Mouse (Mus musculus): ENCODE results near the gene Upk3bl. TPM values are rescaled to one million over a fixed set of nuclear protein-coding genes. Genes with fewer than 3 reads are reported as not detected.
"Not testable (repeated sequence)": the region's sequence is repeated elsewhere in the genome, so short reads cannot be mapped to it uniquely, and the experiment has no call there.

Gene Upk3bl
- polyA plus RNA-seq, 1 experiment from 2014 or later = not detected

DNA sequence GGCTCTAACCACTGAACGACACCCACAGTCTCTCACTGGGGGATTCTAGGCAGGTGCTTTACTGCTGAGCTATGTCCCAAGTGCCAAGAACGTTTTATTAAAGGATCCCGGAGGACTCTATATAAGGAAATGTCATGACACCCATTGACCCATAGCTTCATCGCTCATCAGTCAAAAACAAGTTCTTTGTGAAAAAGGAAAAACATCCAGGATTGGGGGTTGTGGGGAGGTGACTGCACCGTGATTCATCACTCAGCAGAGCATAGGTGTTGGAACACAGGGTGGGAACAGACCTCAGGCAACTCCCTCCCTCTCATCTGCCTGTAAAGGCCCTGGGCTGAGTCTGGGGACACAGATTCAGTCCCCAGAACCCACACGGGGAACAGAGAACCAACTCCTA lies 4.4 kb upstream of the Upk3bl start:
- no peak for ATAC-seq (replicated peaks)
- Histone ChIP-seq H3K27ac (replicated peaks) (no peak overlapping the region), H3K9ac (replicated peaks) (no peak overlapping the region), H3K4me2 (replicated peaks) (no peak overlapping the region), H3K36me3 (no peaks in the 10 kb centered on the region), H3K27me3 (no peaks in the 10 kb centered on the region), H3K4me1 (peaks cover 11% of the 10 kb centered on the region), H3K9me3 (no peaks in the 10 kb centered on the region), H3K4me3 (no peak overlapping the region)
- 81% methylated on average over 6 of the region's 6 CpGs for WGBS

DNA sequence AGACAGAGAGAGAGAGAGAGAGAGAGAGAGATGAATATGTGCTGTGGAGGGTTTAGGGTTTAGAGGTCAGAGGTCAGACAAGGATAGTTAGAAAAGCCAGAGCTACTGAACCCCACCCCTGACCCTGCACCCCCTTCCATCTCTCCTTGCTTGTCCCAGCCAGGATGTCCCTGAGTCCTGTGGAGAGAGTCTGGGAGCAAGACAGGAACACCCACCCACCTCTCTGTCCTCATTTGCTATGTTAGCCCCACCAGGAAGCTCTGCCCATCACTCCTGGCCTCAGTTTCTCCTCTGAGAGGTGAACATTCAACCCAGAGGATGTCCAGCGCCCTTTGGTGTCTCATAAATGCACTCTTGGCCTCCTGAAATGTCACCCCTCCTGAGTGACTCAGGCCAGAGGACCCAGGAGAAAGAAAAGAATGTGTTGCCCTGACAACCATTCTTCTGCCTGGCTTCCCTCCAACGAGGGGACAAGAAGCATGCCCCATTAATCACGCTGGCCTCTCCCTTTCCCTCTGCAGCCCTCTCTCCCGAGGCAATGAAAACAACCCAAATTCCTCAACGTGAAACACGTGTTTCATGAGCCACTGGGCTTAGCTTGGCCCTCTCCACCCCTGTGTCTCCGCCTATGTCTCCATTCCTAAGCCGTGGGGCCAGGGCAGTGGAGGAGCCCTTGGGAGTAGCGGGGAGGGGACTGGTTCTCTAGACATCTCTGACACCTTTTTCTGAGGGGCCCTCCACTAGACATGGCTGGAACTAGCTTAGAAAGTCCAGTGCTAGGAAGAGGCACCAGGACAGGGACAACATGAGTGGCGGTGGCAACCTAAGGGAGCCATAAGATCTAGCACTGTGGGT lies 2.8 kb upstream of the Upk3bl start:
- Histone ChIP-seq H3K4me2 (replicated peaks) (no peak overlapping the region), H3K4me3 (no peak overlapping the region), H3K36me3 (no peaks in the 10 kb centered on the region), H3K27ac (replicated peaks) (no peak overlapping the region), H3K4me1 (peaks cover 11% of the 10 kb centered on the region), H3K9ac (replicated peaks) (no peak overlapping the region), H3K9me3 (no peaks in the 10 kb centered on the region), H3K27me3 (no peaks in the 10 kb centered on the region)
- ATAC-seq (replicated peaks) = no peak
- 5% methylated on average over 10 of the region's 10 CpGs for WGBS

DNA sequence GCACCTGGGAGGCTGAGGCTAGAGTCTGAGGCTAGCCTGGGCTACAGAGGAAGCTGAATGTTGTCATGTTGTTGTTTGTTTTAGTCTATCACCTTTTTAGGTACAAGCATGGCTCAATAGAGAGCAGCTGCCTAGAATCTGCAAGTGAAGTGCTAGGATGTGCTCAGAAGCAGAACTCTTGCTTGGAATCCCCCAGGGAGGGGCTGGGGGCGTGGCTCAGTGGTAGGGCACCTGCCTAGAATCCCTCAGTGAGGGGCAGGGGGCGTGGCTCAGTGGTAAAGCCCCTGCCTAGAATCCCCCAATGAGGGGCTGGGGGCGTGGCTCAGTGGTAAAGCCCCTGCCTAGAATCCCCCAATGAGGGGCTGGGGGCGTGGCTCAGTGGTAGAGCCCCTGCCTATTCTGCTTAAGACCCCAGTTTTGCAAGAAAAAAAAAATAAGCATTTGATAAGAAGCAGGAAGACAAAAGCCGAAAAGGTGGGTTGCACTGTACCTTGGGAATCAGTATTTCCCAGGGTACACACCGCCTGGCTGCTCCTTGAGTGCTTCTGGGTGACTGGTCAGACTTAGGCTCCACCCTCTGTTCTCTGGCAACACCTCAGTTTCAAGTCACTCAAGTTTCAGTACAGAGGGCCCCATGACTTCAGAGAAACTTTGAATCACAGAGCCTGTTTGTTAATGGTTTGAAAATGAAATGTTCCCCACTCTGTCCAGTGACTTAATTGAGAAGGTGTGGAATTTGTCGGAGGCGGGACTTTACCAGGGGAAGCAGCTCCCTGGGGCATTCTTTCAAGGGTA lies 1.2 kb upstream of the Upk3bl start:
- no peak for ATAC-seq (replicated peaks)
- peaks cover 11% of the 10 kb centered on the region for H3K4me1 ChIP-seq
- no peak overlapping the region for H3K9ac ChIP-seq (replicated peaks)
- no peak overlapping the region for H3K4me2 ChIP-seq (replicated peaks)
- WGBS = 80% methylated on average over 8 of the region's 8 CpGs
- no peaks in the 10 kb centered on the region for H3K36me3 ChIP-seq
- H3K27ac ChIP-seq (replicated peaks) = no peak overlapping the region
- no peaks in the 10 kb centered on the region for H3K9me3 ChIP-seq
- H3K4me3 ChIP-seq = no peak overlapping the region
- no peaks in the 10 kb centered on the region for H3K27me3 ChIP-seq

DNA sequence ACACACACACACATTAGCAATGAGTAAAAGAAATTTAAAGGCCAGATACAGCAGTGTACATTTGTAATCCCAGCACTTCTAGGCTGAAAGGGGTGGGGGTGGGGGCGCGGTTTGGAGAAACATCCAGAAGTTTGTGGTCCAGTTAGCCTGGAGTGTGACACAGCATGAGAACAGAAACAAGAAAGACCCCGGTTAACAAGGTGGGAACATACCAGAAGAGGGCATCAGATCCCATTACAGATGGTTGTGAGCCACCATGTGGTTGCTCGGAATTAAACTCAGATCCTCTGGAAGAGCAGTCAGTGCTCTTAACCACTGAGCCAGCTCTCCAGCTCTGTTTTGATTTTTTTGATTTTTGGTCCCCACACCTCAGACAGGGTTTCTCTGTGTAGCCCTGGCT lies 1.8 kb downstream of the Upk3bl start:
- no peak overlapping the region for H3K27ac ChIP-seq (replicated peaks)
- no peak for ATAC-seq (replicated peaks)
- H3K4me1 ChIP-seq = peaks cover 11% of the 10 kb centered on the region
- no peaks in the 10 kb centered on the region for H3K27me3 ChIP-seq
- H3K36me3 ChIP-seq = no peaks in the 10 kb centered on the region
- H3K4me3 ChIP-seq = no peak overlapping the region
- H3K4me2 ChIP-seq (replicated peaks) = no peak overlapping the region
- H3K9ac ChIP-seq (replicated peaks) = no peak overlapping the region
- no peaks in the 10 kb centered on the region for H3K9me3 ChIP-seq
- 41% methylated on average over 4 of the region's 4 CpGs for WGBS

DNA sequence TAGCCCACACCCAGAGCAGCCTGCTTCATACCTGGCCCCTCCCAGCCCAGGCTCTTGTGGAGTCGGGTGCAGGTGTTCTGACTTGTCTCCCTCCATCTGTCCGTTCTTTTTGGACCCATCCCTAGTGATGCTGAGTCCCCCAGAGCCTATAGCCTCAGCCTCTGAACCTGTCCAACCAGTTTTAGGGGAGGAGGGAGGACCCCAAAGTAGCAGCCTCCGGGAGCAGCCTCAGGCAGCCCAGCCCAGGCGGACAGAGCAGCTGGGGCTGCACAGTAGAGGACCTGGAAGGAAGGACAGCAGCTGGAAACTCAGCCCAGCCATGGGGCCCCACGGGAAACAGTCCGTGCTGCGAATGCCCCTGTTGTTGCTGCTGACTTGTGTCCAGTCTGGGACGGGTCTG lies 2.8 kb downstream of the Upk3bl start:
- H3K4me1 ChIP-seq = 0 out of 2 replicates have a peak, but pooled peaks cover under 1% of the 10 kb centered on the region
- H3K9ac ChIP-seq (replicated peaks) = no peak overlapping the region
- no peaks in the 10 kb centered on the region for H3K36me3 ChIP-seq
- no peak overlapping the region for H3K4me3 ChIP-seq
- ATAC-seq (replicated peaks) = no peak
- H3K27ac ChIP-seq (replicated peaks) = no peak overlapping the region
- H3K27me3 ChIP-seq = no peaks in the 10 kb centered on the region
- no peak overlapping the region for H3K4me2 ChIP-seq (replicated peaks)
- 40% methylated on average over 8 of the region's 8 CpGs for WGBS
- no peaks in the 10 kb centered on the region for H3K9me3 ChIP-seq

DNA sequence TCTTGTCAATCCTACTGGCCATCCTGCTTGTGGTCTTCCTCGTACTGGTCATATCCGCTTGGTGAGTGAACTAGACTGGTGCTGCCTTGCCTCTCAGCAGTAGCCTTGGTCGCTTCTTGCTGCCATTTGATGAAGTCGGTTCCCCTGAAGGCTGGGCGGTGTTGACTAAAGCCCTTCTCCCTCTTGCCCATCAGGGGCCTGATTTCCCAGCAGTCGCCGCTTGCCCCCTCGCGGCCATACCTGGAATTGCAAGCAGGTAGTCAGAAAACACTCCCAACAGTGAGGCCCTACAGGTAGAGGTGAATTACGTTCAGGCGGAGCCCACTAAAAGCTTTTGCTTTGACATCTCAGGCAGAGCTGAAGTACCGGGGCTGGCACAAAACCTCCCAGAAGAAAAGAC lies 7.3 kb downstream of the Upk3bl start:
- H3K36me3 ChIP-seq = no peaks in the 10 kb centered on the region
- H3K27ac ChIP-seq (replicated peaks) = no peak overlapping the region
- no peak overlapping the region for H3K4me2 ChIP-seq (replicated peaks)
- no peaks in the 10 kb centered on the region for H3K9me3 ChIP-seq
- H3K4me1 ChIP-seq = no peaks in the 10 kb centered on the region
- H3K4me3 ChIP-seq = no peak overlapping the region
- WGBS = 11% methylated on average over 12 of the region's 12 CpGs
- no peak overlapping the region for H3K9ac ChIP-seq (replicated peaks)
- ATAC-seq (replicated peaks) = no peak
- no peaks in the 10 kb centered on the region for H3K27me3 ChIP-seq

DNA sequence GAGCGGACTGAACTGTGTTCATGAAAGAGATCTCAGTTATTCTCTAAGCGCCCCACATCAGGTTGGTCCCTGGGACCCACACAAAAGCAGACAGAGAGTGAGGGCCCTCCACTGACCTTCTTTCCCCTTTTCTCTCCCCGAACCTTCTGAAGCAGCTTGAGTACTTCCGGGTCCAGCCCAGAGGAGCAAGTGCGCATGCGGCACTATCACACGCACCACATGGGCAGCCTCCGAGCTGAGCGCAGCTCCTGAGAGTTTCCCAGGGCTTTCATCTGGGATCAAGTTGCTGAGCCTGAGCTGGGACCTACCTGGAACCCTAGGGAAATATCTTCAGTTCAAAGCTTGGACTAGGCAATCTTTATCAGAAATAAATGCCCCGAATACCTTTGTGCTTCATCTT lies 9.6 kb downstream of the Upk3bl start:
- ATAC-seq (replicated peaks) = no peak
- Histone ChIP-seq H3K4me2 (replicated peaks) (no peak overlapping the region), H3K4me3 (no peak overlapping the region), H3K27ac (replicated peaks) (no peak overlapping the region), H3K36me3 (no peaks in the 10 kb centered on the region), H3K9ac (replicated peaks) (no peak overlapping the region), H3K27me3 (no peaks in the 10 kb centered on the region), H3K4me1 (no peaks in the 10 kb centered on the region), H3K9me3 (no peaks in the 10 kb centered on the region)
- 95% methylated on average over 10 of the region's 10 CpGs for WGBS

DNA sequence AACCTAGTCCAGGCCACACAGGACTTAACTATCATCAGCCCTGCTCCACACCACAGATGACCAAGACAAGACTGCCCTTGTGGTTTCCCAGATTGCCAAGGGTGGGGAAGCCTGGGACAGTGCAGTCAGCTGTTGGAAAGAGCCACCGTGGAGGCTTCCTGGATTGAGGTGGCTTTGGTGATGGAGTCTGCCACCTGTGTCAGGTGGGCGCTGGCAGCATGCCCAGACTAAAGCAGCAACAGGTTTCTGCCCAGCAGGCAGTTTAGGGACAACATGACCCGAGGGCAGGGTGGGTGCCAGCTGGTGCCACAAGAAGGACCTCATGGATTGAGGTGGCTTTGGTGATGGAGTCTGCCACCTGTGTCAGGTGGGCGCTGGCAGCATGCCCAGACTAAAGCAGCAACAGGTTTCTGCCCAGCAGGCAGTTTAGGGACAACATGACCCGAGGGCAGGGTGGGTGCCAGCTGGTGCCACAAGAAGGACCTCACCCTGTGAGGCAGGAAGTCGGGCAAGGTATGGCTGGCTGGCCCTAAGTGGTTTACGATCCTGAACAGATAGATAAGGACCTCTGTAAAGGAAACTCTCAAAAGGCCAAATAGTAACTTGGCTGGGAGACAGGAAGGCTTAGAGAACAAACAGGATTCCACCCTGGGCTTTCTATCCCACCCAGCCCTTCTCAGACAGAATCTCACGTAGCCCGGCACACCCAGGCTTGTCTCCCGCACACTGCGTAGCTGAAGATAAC lies 12.3 kb downstream of the Upk3bl start:
- not testable (repeated sequence) for ATAC-seq (replicated peaks); H3K9ac ChIP-seq (replicated peaks); H3K9me3 ChIP-seq; H3K4me3 ChIP-seq; H3K27me3 ChIP-seq; H3K4me2 ChIP-seq (replicated peaks); H3K27ac ChIP-seq (replicated peaks); H3K4me1 ChIP-seq; H3K36me3 ChIP-seq
- WGBS = 80% methylated on average over 11 of the region's 11 CpGs

DNA sequence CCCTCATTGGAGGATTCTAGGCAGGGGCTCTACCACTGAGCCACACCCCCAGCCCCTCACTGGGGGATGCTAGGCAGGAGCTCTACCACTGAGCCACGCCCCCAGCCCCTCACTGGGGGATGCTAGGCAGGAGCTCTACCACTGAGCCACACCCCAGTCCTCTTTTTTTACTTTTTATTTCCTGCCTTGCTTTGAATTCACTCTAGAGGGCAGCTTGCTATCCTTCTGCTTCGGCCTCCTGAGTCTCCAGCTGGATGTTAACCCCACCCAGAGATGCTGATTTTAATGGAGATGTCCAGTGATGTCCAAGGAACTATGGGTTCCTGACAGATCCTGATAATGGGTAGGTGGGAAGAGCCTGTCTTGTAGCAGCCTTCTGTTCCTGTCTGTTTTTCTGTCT lies 15.1 kb downstream of the Upk3bl start:
- H3K4me2 ChIP-seq (replicated peaks) = no peak overlapping the region
- no peaks in the 10 kb centered on the region for H3K4me1 ChIP-seq
- H3K27me3 ChIP-seq = no peaks in the 10 kb centered on the region
- whole genome bisulfite sequencing = 65% methylated on average over 2 of the region's 2 CpGs
- no peak overlapping the region for H3K4me3 ChIP-seq
- no peak overlapping the region for H3K27ac ChIP-seq (replicated peaks)
- no peak for ATAC-seq (replicated peaks)
- H3K9ac ChIP-seq (replicated peaks) = no peak overlapping the region
- no peaks in the 10 kb centered on the region for H3K9me3 ChIP-seq
- no peaks in the 10 kb centered on the region for H3K36me3 ChIP-seq

DNA sequence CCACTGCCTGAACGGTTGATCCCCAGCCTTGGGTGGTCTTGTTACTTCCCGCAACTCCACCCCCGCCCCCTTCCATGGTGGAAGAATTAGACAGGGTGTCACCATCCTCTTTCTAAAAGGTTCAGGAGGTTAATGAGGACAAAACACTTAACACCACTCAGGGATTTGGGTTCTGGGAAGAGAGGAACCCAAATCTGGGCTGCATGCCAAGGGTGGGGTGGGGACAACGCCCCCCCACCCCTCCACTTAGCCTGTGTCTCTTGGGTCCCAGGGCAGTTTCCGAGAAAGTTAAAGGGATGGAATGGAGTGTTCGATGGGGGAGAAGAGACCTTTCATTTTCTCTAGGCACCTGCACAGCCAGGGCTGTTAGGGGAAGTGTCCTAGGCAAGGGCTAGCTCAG lies 18.8 kb downstream of the Upk3bl start:
- H3K9me3 ChIP-seq = no peaks in the 10 kb centered on the region
- no peak overlapping the region for H3K4me3 ChIP-seq
- H3K4me1 ChIP-seq = peaks cover 6% of the 10 kb centered on the region; the same call in 1 of the 2 replicates
- no peak overlapping the region for H3K4me2 ChIP-seq (replicated peaks)
- H3K36me3 ChIP-seq = no peaks in the 10 kb centered on the region
- 45% methylated on average over 6 of the region's 6 CpGs for WGBS
- no peak for ATAC-seq (replicated peaks)
- no peaks in the 10 kb centered on the region for H3K27me3 ChIP-seq
- no peak overlapping the region for H3K27ac ChIP-seq (replicated peaks)
- no peak overlapping the region for H3K9ac ChIP-seq (replicated peaks)

DNA sequence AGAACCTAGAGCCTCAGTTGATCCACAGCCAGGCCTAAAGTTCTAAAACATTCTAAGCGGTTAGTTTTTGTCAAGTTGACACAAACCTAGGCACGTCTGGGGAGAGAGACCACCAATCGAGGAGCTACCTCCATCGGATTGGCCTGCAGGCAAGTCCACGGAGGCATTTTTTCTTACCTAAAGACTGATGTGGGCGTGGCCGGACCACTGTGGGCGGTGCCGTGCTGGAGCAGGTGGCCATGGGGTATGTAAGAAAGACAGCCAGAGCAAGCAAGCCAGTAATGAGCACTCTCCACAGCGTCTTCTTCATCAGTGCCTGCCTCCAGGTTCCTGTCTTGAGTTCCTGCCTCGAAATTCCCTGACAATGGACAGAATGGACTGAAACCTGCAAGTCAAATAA lies 19.2 kb downstream of the Upk3bl start:
- Histone ChIP-seq H3K36me3 (no peaks in the 10 kb centered on the region), H3K4me2 (replicated peaks) (no peak overlapping the region), H3K4me1 (peaks cover 6% of the 10 kb centered on the region; the same call in 1 of the 2 replicates), H3K27ac (replicated peaks) (no peak overlapping the region), H3K27me3 (no peaks in the 10 kb centered on the region), H3K9ac (replicated peaks) (no peak overlapping the region), H3K4me3 (no peak overlapping the region), H3K9me3 (no peaks in the 10 kb centered on the region)
- WGBS = 67% methylated on average over 11 of the region's 11 CpGs
- ATAC-seq (replicated peaks) = no peak

DNA sequence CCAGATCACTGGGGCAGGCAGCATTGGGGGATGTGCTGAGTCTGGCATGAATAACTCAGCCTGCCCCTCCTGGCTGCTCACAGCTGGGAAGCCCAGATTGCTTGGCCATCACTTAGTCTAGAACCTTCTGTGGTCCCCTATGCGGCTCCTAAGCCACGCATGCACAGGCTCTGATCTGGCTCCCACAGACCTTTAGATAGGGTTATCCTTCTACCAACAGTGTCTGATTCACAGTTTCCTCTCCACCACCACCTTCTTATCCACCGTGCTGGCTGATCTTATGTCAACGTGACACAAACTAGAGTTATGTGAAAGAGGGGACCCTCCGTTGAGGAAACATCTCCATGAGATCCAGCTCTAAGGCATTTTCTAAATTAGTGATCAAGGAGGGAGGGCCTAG lies 20.8 kb downstream of the Upk3bl start:
- no peak for ATAC-seq (replicated peaks)
- no peaks in the 10 kb centered on the region for H3K9me3 ChIP-seq
- peaks cover 6% of the 10 kb centered on the region; the same call in 1 of the 2 replicates for H3K4me1 ChIP-seq
- H3K4me2 ChIP-seq (replicated peaks) = no peak overlapping the region
- no peak overlapping the region for H3K27ac ChIP-seq (replicated peaks)
- H3K4me3 ChIP-seq = no peak overlapping the region
- no peaks in the 10 kb centered on the region for H3K27me3 ChIP-seq
- 94% methylated on average over 5 of the region's 5 CpGs for WGBS
- H3K9ac ChIP-seq (replicated peaks) = no peak overlapping the region
- no peaks in the 10 kb centered on the region for H3K36me3 ChIP-seq

Data from forebrain, embryonic 15.5 days (tissue).